ENCODE assay signal across 20 mouse cellular contexts in genomic region chr9:59740593-59740992, GRCm38 (mm10). TPM values are rescaled to one million over a fixed set of nuclear protein-coding genes. Genes with fewer than 3 reads are reported as not detected.
DNase-seq lines count a peak whose midpoint lies in the region; ATAC-seq and TF ChIP-seq lines count a peak whose summit lies in the region.
"Had no signal": no experiment of that assay in that cellular context is flagged by ENCODE, and none has a peak within 500 bp of the region (broad histone marks: within the 10 kb centered on the region; RNA-seq: fewer than 3 reads in every experiment).

No protein-coding gene starts in this region.

- TF ChIP-seq POLR2A in heart, adult 2 months (IDR thresholded peaks at IDR 0.05; ENCODE audit: insufficient read depth, low read depth, low read length): no peak

- 90% methylated on average over 2 of the region's 2 CpGs for WGBS in heart, adult 2 months
- 62% methylated on average over 2 of the region's 2 CpGs for WGBS in kidney, embryonic 15.5 days
- 57% methylated on average over 2 of the region's 2 CpGs for WGBS in kidney, postnatal 0 days

- TF ChIP-seq CTCF in heart, adult 2 months (IDR thresholded peaks at IDR 0.05): no peak
- TF ChIP-seq CTCF in kidney, postnatal 0 days (IDR thresholded peaks at IDR 0.05; ENCODE audit: low read depth): no peak

- H3K79me2 ChIP-seq in heart, adult 2 months (replicated peaks; ENCODE audit: control insufficient read depth, insufficient read depth, low read length): no peaks in the 10 kb centered on the region

- H3K4me3 ChIP-seq in heart, adult 2 months: no peak overlapping the region
- H3K4me3 ChIP-seq in kidney, embryonic 15.5 days (replicated peaks): no peak overlapping the region
- no peak overlapping the region for H3K4me3 ChIP-seq in kidney, postnatal 0 days (replicated peaks; ENCODE audit: low read depth, low read length)
- H3K4me3 ChIP-seq: embryonic facial prominence, embryonic 12.5 days; embryonic facial prominence, embryonic 15.5 days; hindbrain, embryonic 12.5 days; hindbrain, embryonic 15.5 days had no signal

- peak; percentile 48 for DNase-seq in heart, adult 11 months
- DNase-seq in heart, adult 2 months: no peak
- no peak for DNase-seq in kidney, adult 18-20 months
- DNase-seq in kidney, postnatal 0 days (ENCODE audit: low spot score): peak; percentile 27
- DNase-seq in thymus, adult 18-20 months: no peak
- no peak for DNase-seq in frontal cortex, postnatal 14 days (ENCODE audit: low spot score in 2 of 2)
- DNase-seq: adrenal gland, postnatal 10 days; adrenal gland, postnatal 36 days; cerebellum, adult 18-20 months; cerebellum, adult 9-10 months; cerebellum, postnatal 25 days; forebrain, postnatal 0 days; gastrocnemius, postnatal 25 days had no signal

- no peak for TF ChIP-seq EP300 in heart, adult 2 months (IDR thresholded peaks at IDR 0.05; ENCODE audit: insufficient read depth, low read depth, low read length)

- H3K9me3 ChIP-seq in kidney, embryonic 15.5 days (replicated peaks): no peaks in the 10 kb centered on the region
- H3K9me3 ChIP-seq in kidney, postnatal 0 days (replicated peaks; ENCODE audit: low read length): no peaks in the 10 kb centered on the region
- H3K9me3 ChIP-seq: embryonic facial prominence, embryonic 12.5 days; embryonic facial prominence, embryonic 15.5 days; hindbrain, embryonic 12.5 days; hindbrain, embryonic 15.5 days had no signal

- H3K4me2 ChIP-seq in kidney, embryonic 15.5 days: no peak overlapping the region
- no peak overlapping the region for H3K4me2 ChIP-seq in kidney, postnatal 0 days (ENCODE audit: low read length)
- H3K4me2 ChIP-seq: embryonic facial prominence, embryonic 12.5 days; embryonic facial prominence, embryonic 15.5 days; heart, embryonic 11.5 days; hindbrain, embryonic 12.5 days; hindbrain, embryonic 15.5 days had no signal

- H3K27ac ChIP-seq in heart, adult 2 months: no peak overlapping the region
- H3K27ac ChIP-seq in kidney, embryonic 15.5 days: 0 out of 2 replicates have a peak overlapping the region, but pooled peaks have one; percentile 41
- 0 out of 2 replicates have a peak overlapping the region, but pooled peaks have one; percentile 25 for H3K27ac ChIP-seq in kidney, postnatal 0 days
- H3K27ac ChIP-seq: embryonic facial prominence, embryonic 12.5 days; embryonic facial prominence, embryonic 15.5 days; hindbrain, embryonic 12.5 days; hindbrain, embryonic 15.5 days had no signal

- H3K27me3 ChIP-seq in heart, adult 2 months (ENCODE audit: control insufficient read depth, insufficient read depth, low read length): no peaks in the 10 kb centered on the region
- no peaks in the 10 kb centered on the region for H3K27me3 ChIP-seq in kidney, embryonic 15.5 days
- H3K27me3 ChIP-seq in kidney, postnatal 0 days (ENCODE audit: insufficient read depth, low read length): no peaks in the 10 kb centered on the region
- H3K27me3 ChIP-seq: embryonic facial prominence, embryonic 12.5 days; embryonic facial prominence, embryonic 15.5 days; hindbrain, embryonic 12.5 days; hindbrain, embryonic 15.5 days had no signal

- no peak overlapping the region for H3K9ac ChIP-seq in heart, adult 2 months (ENCODE audit: low read depth, low read length)
- no peak overlapping the region for H3K9ac ChIP-seq in kidney, embryonic 15.5 days
- H3K9ac ChIP-seq in kidney, postnatal 0 days (ENCODE audit: low read depth, low read length): no peak overlapping the region
- H3K9ac ChIP-seq: embryonic facial prominence, embryonic 12.5 days; embryonic facial prominence, embryonic 15.5 days; forebrain, postnatal 0 days; hindbrain, embryonic 12.5 days; hindbrain, embryonic 15.5 days had no signal

- peaks cover 3% of the 10 kb centered on the region for H3K36me3 ChIP-seq in heart, adult 2 months (ENCODE audit: control insufficient read depth, insufficient read depth, low read length)
- H3K36me3 ChIP-seq in kidney, embryonic 15.5 days: 0 out of 2 replicates have a peak, but pooled peaks cover 14% of the 10 kb centered on the region
- H3K36me3 ChIP-seq in kidney, postnatal 0 days (ENCODE audit: insufficient read depth, low read length): no peaks in the 10 kb centered on the region
- H3K36me3 ChIP-seq: embryonic facial prominence, embryonic 12.5 days; embryonic facial prominence, embryonic 15.5 days; hindbrain, embryonic 15.5 days had no signal

- peaks cover 3% of the 10 kb centered on the region; the same call in 1 of the 2 replicates for H3K4me1 ChIP-seq in heart, adult 2 months (ENCODE audit: control insufficient read depth, insufficient read depth, low read length)
- H3K4me1 ChIP-seq in kidney, embryonic 15.5 days: 0 out of 2 replicates have a peak, but pooled peaks cover 2% of the 10 kb centered on the region
- H3K4me1 ChIP-seq in kidney, postnatal 0 days (replicated peaks; ENCODE audit: insufficient read depth, low read length): no peaks in the 10 kb centered on the region
- H3K4me1 ChIP-seq: embryonic facial prominence, embryonic 12.5 days; embryonic facial prominence, embryonic 15.5 days; hindbrain, embryonic 12.5 days; hindbrain, embryonic 15.5 days had no signal

- intact Hi-C loops in heart, adult 2 months (cut with DNase I): no loop called here

- 0 out of 2 replicates have a peak, but pooled peaks have one; percentile 49 for ATAC-seq in kidney, embryonic 15.5 days (replicated peaks; ENCODE audit: low FRiP score)
- ATAC-seq in kidney, postnatal 0 days (replicated peaks; ENCODE audit: low FRiP score, low read depth): no peak
- ATAC-seq: forebrain, embryonic 14.5 days; forebrain, postnatal 0 days had no signal

RNA-seq across cellular contexts. Expression of gene Senp8, which starts 9.9 kb away (rescaled TPM):
- 1 to 10 TPM; 8.1 to 8.3 TPM for total RNA-seq in heart, adult 2 months (2021)
- 4.2 and 9.9 TPM in 2 replicates for polyA plus RNA-seq in heart, adult 2 months (2012; rRNA removed)
- 12.5 and 14.1 TPM in 2 replicates for polyA plus RNA-seq in kidney, embryonic 15.5 days (2015; fragmentation: Nextera tagmentation; extraction: Ambion mirVana)
- 8.6 and 9.2 TPM in 2 replicates for polyA plus RNA-seq in kidney, postnatal 0 days (2015; fragmentation: Nextera tagmentation; extraction: Ambion mirVana)

RNA-seq across cellular contexts. Expression of gene Myo9a, which starts 10.1 kb away (rescaled TPM):
- total RNA-seq in heart, adult 2 months (2021): 10 to 100 TPM; 11.0 to 13.1 TPM
- 1.9 and 6.6 TPM in 2 replicates for polyA plus RNA-seq in heart, adult 2 months (2012; rRNA removed)
- polyA plus RNA-seq in kidney, embryonic 15.5 days (2015; fragmentation: Nextera tagmentation; extraction: Ambion mirVana): 15.1 and 18.7 TPM in 2 replicates
- polyA plus RNA-seq in kidney, postnatal 0 days (2015; fragmentation: Nextera tagmentation; extraction: Ambion mirVana): 12.4 and 14.5 TPM in 2 replicates

Comparison
In these comparisons a context has a peak if more than half of its experiments do, and no peak if none do; other contexts are left out.
1. DNase-seq: peak in heart, adult 11 months (single experiment) and kidney, postnatal 0 days (single experiment); none in heart, adult 2 months (0 of 2), kidney, adult 18-20 months (single experiment), thymus, adult 18-20 months (0 of 2) and frontal cortex, postnatal 14 days (0 of 2).